Mouse (Mus musculus) bone marrow, adult 2 months (tissue): ENCODE results near the gene Ncl.

ENCODE experiments used
- CTCF ChIP-seq: fragments of 200-500 bp; IDR thresholded peaks from 2 replicates; pipeline ENCODE4 v1.5.1; 2011; ENCODE audit warnings: low read length, control low read depth; ENCODE audit not compliant: control insufficient read depth, insufficient read depth
- POLR2A ChIP-seq: fragments of 200-500 bp; IDR thresholded peaks from 2 replicates; pipeline ENCODE4 v1.6.1; 2011; ENCODE audit warnings: low read depth, mild to moderate bottlenecking, control low read depth, low read length, borderline replicate concordance; ENCODE audit not compliant: control insufficient read depth

DNA sequence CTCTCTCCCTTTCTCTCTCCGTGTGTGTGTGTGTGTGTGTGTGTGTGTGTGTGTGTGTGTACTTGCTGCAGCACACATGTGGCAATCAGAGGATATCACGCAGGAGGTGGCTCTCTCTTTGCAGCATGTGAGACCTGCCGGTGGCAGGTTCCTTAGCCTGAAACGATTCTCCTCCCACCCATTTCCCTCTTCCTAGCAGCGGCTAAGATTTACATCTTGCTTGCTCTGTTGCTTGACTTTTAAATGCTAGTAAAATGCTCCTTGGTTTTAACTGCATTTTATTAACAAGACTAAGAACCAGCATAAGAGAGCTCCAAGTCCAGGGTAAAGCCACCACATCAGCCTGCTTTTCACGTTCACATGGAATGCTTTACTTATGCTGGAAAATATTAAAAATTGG lies 19.5 kb upstream of the Ncl start:
- TF ChIP-seq POLR2A: no peak
- TF ChIP-seq CTCF: no peak
